Mouse (Mus musculus): ENCODE data around the gene Tyk2.

The Tyk2 gene

DNA sequence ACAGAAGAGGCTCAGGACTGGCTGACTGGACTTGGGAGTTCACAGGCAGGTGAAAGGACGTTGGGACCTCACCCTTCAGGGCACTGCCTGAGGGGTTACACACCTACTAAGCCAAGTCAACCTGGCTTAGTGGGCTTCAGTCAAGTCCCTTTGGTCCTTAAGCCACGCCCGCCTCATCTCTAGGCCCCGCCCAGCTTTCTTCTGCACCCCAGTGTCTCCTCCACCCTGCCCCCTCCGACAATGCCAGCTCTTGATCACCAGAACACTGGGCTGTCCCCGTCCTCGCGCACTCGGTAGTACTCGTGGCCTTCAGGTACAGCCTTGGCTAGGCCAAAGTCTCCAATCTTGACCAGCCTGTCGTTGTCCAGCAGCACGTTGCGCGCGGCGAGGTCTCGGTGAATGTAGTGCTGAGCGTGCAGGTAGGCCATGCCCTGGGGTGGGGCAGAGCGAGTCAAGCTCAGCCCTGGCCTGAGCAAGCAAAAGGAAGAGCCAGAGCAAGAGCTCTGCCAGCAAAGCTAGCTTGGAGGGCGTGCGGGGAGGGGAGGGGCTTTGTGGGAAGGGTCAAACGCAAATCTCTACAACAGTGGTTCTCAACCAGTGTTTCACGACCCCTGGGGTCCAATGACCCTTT, 23.3 kb downstream of the Tyk2 start:
- DNase-seq = no peak

DNA sequence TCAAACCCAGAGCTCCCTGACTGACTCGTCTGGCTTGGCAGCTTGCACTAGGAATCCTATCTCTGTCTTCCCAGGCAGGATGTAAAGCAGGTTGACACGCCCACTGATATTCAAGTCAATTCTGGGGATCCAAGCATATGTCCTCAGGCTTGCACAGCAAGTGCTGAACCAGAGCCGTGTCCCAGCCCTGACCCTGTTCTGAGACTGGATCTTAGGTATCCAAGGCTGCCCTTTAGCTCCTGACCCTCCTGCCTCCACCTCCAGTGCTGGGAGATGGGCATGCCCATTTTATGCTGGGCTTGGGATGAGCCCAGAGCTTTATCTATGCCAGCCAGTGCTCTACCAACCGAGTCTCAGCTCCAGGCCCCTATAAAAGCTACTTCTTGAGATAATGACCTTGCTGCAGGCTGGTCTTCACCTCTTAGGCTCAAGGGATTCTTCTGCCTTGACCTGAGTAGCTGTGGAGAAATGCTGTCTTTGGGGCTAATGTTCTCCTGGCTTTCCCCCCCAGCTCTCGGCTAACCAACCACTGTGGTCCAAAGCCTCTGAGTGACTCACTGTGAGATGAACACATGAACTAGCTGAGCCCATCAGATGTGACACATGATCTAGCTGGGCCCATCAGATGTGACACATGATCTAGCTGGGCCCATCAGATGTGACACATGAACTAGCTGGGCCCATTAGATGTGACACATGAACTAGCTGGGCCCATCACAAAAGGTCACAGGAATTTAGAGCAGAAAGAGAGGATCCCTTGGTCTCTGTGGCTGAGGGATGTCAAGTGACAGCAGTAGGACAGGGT, 25.1 kb downstream of the Tyk2 start:
- DNase-seq = no peak

GRCm38 (mm10) chr9:21104814-21105213, 26.2 kb downstream of the Tyk2 start:
- DNase-seq = no peak

- DNase-seq = no peak
Observed at GRCm38 (mm10) chr9:21102076-21102475, 29.0 kb downstream of the Tyk2 start.

GRCm38 (mm10) chr9:21100447-21101161, 30.4 kb downstream of the Tyk2 start:
- no peak for DNase-seq

- DNase-seq = no peak
Observed at GRCm38 (mm10) chr9:21097793-21098192, 33.2 kb downstream of the Tyk2 start.

DNA sequence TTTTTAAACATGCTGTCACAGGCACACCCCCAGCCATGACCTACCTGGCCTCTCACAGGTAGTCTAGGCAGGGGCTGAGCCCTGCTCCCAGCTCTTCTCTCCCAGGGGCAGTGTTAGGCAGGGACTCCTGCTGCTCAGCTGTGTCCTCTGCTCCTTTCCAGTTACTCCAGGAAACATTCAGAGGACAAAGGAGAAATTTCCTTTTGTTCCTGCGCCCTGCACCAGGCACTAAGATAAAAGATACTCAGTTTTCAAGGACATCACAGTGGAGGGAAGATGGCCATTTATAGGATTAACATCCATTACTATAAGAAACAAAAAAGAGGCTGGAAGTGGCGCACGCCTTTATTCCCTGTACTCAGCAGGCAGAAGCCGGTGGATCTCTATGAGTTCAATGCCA, 35.1 kb downstream of the Tyk2 start:
- DNase-seq = no peak

- DNase-seq = no peak
Observed at GRCm38 (mm10) chr9:21093423-21093822, 37.6 kb downstream of the Tyk2 start.

- peak; percentile 94 for DNase-seq
Observed at GRCm38 (mm10) chr9:21091707-21092320, 39.2 kb downstream of the Tyk2 start, which contains the start of the genes Gm38431 and Raver1. Gene Gm38431, minus strand, starts transcription at chr9:21091997. Gene Raver1, minus strand, starts transcription at chr9:21092008.

DNA sequence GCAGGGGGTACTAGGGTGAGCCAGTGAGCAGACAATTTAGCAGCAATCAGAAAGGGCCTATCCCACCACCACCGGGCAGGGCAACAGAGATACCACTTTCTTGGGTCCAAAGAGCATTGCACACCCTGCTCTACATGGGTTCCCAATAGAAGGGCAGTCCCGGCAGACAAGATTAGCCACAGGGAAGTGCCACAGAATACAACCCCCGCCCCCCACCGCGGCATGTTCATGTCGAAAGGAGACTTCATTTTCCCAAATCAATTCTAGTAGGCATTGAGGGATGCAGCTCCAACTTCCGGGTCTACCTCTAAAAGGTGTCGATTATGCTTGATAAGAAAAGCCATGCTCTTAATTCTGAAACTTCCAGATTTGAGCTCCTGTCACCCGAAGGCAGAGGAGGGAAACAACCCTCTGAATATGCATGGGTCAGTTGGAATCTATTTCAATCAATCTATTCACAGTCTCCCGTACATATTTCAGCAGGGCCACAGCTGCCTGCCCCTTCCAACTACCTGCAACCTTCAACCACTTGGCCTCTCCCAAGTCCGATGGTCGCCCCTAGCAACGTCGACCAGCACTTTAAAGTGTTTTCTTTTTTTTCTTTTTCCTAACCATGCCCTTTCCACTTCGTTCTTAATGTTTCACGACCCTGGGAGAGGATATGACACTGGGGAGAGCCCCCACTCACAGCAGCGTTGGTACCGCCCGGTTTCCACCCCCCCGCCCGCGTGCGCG, 39.9 kb downstream of the Tyk2 start:
- no peak for DNase-seq

DNA sequence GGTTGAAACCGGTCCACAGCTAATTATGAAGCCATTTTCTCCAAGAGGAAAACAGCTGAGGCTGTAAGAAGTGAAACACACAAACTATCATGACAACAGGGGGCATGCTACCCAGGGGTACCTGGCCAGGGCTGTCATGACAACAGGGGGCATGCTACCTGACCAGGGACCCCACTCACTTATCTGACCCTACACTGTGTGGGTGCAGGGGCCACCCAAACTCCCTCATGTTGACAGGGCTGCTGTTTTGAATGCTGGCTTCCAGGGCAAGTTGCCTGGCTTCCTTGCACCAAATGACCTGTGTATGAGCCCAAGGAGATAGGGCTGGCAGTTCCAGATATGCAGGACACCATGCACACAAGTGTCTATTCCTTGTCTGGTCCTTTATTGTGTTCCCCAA, 40.5 kb downstream of the Tyk2 start:
- DNase-seq = no peak

- DNase-seq = no peak
Observed at GRCm38 (mm10) chr9:21083324-21083723, 47.7 kb downstream of the Tyk2 start.

GRCm38 (mm10) chr9:21081127-21081526, 49.9 kb downstream of the Tyk2 start:
- DNase-seq = no peak

GRCm38 (mm10) chr9:21075625-21076024, 55.4 kb downstream of the Tyk2 start:
- DNase-seq = no peak

DNA sequence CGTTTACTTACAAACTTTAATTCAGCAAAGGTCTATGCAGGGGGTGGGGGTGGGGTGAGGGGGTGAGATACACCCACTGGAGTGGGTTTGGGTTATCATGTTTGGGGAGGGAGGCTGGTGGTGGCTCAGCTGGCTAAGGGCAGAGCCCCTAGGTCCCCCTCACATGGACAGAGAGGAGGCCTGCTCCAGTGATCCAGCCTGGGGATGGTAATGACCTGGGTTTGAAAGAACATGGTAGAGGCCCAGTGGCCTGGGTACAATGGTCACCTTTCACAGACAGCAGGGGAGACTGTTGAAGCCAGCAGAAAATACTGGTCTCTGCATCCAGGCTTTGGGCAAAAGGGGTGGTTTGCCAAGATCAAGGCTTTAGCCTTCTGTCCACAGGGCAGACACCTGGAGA, 56.9 kb downstream of the Tyk2 start:
- no peak for DNase-seq

GRCm38 (mm10) chr9:21073044-21073840, 57.8 kb downstream of the Tyk2 start, which contains the start of the genes Gm49373 and Fdx1l:
Gene Gm49373, minus strand, starts transcription at chr9:21073096.
Gene Fdx1l, minus strand, starts transcription at chr9:21073614.
- peak; percentile 92 for DNase-seq

DNA sequence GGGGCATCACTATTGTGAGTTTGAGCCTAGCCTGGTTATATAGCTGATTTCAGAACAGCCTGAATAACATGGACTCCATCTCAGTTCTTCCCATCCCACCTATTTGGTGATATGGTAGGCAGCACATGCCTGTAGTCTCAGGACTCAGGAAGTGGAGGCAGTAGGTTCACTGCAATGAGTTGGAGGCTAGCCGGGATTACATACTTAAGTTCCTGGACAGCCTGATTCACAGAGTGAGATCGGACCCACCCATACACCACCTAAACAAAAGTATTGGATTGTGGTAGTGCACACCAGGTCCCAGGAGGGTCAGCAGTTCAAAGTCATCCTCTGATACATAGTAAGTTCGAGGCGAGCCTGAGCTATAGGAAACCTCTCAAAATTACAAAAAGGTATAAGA, 58.4 kb downstream of the Tyk2 start:
- DNase-seq = no peak

- DNase-seq = no peak
Observed at GRCm38 (mm10) chr9:21067006-21067684, 63.9 kb downstream of the Tyk2 start, which contains the start of gene Zglp1. Gene Zglp1, minus strand, starts transcription at chr9:21067093.

DNA sequence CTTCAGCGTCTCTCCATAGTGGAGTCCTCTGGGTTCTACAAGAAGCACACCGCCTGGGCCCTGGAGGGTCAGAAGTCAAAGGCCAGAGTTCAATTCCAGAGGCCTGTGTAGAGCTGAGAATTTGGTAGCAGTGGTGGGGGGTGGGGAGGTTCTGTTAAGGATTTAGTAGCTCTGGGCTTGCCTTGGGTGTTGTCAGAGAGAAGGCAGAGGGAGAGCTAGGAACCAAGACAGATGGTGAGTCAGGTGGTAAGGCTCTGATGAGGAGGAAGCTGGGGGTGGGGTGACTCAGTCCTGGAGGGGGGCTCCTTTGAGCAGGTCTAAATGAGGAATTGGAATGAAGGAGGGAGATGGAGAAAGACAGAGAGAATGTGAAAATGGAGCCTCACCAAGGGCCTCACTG, 68.1 kb downstream of the Tyk2 start:
- no peak for DNase-seq

Measured in right cerebral cortex, postnatal 4 days (tissue).